Mouse (Mus musculus) retina, adult 2 months (tissue): ENCODE measurements around the gene Nckap5.

Experiments
- DNase-seq: peaks from one replicate; pipeline ENCODE4 v3.0.0-alpha.2; 2012; ENCODE audit warnings: low read depth, low spot score

Gene Nckap5

DNA sequence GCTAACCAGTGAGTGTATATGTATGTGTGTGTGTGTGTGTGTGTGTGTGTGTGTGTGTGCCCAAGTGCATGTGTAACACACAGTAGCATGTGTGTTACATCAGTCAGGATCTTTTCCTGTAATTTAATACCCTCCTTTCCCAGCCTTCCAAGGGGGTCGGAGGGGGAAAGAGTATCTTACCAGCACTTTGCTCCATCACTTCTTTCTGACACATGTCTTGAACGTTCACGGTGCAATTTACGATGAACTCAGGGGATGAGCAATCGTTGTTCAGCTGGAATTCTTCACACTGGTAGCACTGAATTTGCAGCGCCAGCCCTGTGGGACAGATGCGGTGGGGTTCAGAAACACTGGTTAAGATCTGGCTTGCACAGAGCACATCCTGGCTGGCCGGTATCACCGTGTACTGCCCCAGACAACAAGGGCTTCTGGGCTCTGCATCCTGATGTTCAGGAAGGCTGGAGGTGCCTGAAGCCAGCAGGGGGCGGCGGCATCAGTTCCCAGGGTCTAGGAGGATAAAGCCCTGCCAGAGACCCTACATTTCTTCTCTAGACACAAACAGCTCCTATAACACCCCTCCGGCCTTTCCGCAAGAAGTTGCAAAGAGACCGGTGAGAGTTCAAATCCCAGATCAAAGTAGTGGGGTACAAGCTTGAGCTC lies 920.3 kb downstream of the Nckap5 start:
- DNase-seq, result no peak

DNA sequence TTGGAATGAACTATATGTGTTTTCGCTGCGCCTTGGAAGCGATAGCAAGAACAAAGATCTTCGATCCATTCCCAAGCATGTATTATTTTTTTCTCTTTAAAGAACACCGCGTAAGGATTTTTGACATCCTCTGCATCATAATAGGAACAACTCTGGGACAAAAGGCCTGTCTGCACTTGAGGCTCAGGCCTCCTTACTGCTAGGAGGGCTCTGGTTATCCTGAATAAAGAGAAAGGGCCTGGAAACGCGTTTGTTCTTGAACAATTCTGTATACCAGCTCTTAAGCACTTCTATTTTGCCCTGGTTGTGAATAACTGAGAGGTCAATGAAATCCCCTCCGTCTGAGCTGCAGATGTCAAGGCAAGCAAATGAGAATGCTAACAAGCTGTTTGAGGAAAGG lies 937.4 kb downstream of the Nckap5 start:
- DNase-seq, result no peak

DNA sequence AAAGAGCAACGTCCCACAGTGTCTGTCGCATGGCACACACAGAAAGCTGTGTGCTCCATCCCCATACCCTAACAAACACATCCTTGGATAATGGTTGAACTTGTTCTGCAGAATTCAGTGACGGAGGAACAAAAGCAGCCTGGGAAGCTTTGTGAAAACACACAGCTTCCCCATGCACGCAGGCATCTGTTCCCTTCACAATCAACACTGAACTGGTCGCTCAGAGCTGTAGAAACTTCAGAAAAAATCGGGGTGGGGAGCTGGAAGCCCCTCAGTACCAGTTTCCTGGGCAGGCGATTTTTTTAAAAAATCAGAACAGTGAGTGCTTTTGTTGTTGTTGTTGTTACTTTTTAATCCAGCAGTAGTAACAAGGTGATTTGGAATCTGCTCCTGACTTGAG lies 960.5 kb downstream of the Nckap5 start:
- no peak for DNase-seq
